Mouse (Mus musculus): ENCODE data around the gene Bspry. TPM values are rescaled to one million over a fixed set of nuclear protein-coding genes. Genes with fewer than 3 reads are reported as not detected.

Gene Bspry
- polyA plus RNA-seq (2015; fragmentation: Nextera tagmentation; extraction: Ambion mirVana), result 0.22 and 0.32 TPM in 2 replicates

DNA sequence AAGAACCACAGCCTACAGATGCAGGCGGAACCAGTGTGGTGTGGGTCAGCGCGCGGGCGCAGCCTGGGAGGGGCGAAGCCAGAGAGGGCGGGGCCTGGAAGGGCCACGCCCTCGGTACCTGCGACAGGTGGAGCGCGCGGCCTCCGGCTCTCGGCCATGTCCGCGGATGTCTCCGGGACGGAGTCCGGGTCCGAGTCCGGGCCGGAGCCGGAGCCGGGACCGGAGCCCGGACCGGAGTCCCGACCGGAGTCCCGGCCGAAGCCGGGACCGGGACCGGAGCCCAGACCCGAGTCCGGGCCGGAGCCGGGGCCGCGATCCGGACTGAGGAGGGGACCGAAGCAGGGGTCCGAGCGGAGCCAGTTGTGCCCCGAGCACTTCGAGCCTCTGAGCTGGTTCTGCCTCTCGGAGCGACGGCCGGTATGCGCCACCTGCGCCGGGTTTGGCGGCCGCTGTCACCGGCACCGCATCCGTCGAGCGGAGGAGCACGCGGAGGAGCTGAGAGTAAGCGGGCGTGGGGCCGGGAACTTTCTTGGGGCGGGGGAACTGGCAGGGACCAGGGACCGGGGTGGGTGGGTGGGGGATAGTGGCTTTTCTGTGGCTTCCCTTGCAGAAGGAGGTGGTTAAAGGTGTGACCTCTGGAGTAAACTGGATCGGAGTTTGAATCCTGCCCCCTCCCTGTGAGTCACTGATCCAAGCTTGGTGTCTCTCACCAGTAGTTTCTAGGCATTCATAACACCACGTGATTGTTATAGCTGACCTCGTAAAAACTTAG is at the start of gene Bspry:
Gene Bspry, plus strand, starts transcription at position 117 of the 772 bp plus-strand sequence.
- Histone ChIP-seq H3K36me3 (replicated peaks) (no peaks in the 10 kb centered on the region), H3K9ac (no peak within 1 kb of the TSS), H3K27ac (replicated peaks) (no peak within 1 kb of the TSS), H3K4me2 (peak within 1 kb of the TSS; percentile 76), H3K4me1 (replicated peaks) (peaks cover 21% of the 10 kb centered on the region), H3K9me3 (replicated peaks) (no peaks in the 10 kb centered on the region), H3K27me3 (peaks cover 65% of the 10 kb centered on the region), H3K4me3 (replicated peaks) (peak within 1 kb of the TSS; percentile 53)
- WGBS (ENCODE audit: insufficient replicate concordance), result 1% methylated on average over 71 of the region's 71 CpGs
- peak; percentile 65; the same call in 1 of the 2 replicates for ATAC-seq (ENCODE audit: insufficient read depth)

GRCm38 (mm10) chr4:62430678-62431077 is 49.2 kb upstream of the Bspry start:
- no peak overlapping the region for H3K9ac ChIP-seq
- H3K36me3 ChIP-seq (replicated peaks), result peaks cover 4% of the 10 kb centered on the region; the same call in 1 of the 2 replicates
- H3K27me3 ChIP-seq, result peaks cover 6% of the 10 kb centered on the region
- peak overlapping the region; percentile 66 for H3K27ac ChIP-seq (replicated peaks)
- no peak overlapping the region for H3K4me2 ChIP-seq
- H3K4me1 ChIP-seq (replicated peaks), result peaks cover 16% of the 10 kb centered on the region
- H3K9me3 ChIP-seq (replicated peaks), result no peaks in the 10 kb centered on the region
- no peak overlapping the region for H3K4me3 ChIP-seq (replicated peaks)
- no peak for ATAC-seq (ENCODE audit: insufficient read depth)

DNA sequence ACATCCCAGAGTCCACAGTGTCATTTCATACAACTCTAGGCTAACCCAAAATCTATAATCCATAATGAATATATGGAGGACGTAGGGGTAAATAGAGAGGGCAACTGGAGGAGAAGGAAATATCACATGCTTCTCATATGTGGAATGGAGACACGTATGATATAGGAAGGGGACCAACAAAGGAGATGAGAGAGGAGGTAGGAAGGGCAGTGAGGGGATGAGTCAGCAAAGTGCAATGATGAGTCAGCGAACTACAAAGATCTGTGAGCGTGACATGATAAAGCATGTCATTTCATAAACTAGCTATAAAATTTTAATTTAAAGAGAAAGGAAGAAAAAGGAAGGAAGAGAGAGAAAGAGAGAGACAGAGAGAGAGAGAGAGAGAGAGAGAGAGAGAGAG is 48.3 kb upstream of the Bspry start:
- Histone ChIP-seq H3K4me2 (peak overlapping the region; percentile 1; the same call in 1 of the 2 replicates), H3K4me3 (replicated peaks) (no peak overlapping the region), H3K9me3 (replicated peaks) (no peaks in the 10 kb centered on the region), H3K9ac (no peak overlapping the region), H3K27me3 (peaks cover 6% of the 10 kb centered on the region), H3K27ac (replicated peaks) (peak overlapping the region; percentile 66), H3K4me1 (replicated peaks) (peaks cover 16% of the 10 kb centered on the region), H3K36me3 (replicated peaks) (no peaks in the 10 kb centered on the region)
- peak; percentile 69 for ATAC-seq (ENCODE audit: insufficient read depth)
- WGBS (ENCODE audit: insufficient replicate concordance), result 36% methylated on average over 4 of the region's 4 CpGs

DNA sequence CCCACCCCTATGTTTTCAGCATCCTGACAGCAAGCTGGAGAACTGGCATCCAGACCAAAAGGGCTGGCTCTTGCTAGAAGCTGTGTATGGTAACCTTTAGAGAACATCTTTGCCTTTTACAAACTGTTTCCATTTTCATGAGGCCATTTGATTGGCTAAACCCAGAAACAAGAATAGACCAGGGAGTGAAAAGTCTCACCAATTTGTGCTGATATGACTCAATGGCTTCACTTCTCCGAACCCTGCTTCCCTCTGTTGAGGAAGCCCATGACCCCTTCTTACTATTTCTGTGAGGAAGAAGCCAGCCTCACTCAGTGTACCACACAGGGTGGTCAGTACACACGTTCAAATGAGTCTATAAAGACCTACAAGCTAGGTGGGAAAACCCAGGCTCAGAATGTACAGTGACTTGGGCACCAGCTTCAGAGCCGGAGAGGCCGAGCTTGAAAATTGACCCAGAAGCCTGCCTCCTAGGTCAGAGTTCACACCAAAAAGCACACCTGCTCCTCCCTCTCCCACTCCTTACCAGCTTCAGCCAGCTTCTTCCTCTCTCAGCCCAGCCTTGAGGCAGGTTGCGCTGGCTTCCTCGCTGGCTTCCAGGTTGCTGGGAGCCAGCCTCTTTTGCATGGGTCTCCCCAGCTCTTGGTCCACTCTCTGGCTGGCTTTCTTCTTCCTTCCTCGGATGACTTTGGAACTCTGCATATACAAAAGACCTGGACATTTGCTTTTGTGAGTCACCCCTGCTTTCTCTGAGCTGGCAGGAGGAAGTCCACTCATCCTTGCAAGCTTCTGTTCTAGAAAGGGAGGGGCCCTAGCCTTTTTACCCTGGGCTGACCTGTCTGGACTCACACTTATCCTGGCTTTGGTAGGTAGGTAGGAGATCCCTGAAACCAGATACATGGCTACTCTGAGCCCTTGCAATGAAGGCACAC is 45.6 kb upstream of the Bspry start:
- no peak for ATAC-seq (ENCODE audit: insufficient read depth)
- no peaks in the 10 kb centered on the region for H3K36me3 ChIP-seq (replicated peaks)
- peaks cover 16% of the 10 kb centered on the region for H3K4me1 ChIP-seq (replicated peaks)
- H3K27me3 ChIP-seq, result peaks cover 3% of the 10 kb centered on the region
- WGBS (ENCODE audit: insufficient replicate concordance), result 57% methylated on average over 7 of the region's 7 CpGs
- no peak overlapping the region for H3K9ac ChIP-seq
- H3K4me3 ChIP-seq (replicated peaks), result no peak overlapping the region
- H3K27ac ChIP-seq (replicated peaks), result no peak overlapping the region
- H3K4me2 ChIP-seq, result no peak overlapping the region
- no peaks in the 10 kb centered on the region for H3K9me3 ChIP-seq (replicated peaks)

DNA sequence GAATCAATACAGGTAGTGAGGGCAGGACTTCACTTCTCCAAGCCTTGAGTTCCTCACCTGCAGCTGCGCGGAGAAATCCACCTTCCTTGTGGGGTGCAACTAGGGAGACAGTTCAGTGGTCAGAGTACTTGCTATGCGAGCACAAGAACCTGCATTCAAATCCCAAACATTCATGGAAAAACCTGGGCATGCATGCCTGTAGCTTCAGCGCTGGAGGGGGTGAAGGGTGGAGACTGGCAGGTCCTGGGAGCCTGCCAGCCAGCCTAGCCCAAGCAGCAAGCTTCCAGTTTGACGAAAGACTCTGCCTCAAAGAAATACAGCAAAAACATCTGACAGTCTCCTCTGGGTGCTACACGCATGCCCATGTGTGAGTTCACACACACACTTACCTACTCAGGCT is 44.8 kb upstream of the Bspry start, which contains the start of gene Rnf183:
Gene Rnf183, minus strand, starts transcription at position 172 of the 400 bp plus-strand sequence.
- no peak within 1 kb of the TSS for H3K4me2 ChIP-seq
- H3K27me3 ChIP-seq, result no peaks in the 10 kb centered on the region
- no peak for ATAC-seq (ENCODE audit: insufficient read depth)
- H3K36me3 ChIP-seq (replicated peaks), result no peaks in the 10 kb centered on the region
- H3K4me1 ChIP-seq (replicated peaks), result peaks cover 16% of the 10 kb centered on the region
- no peak within 1 kb of the TSS for H3K4me3 ChIP-seq (replicated peaks)
- H3K9me3 ChIP-seq (replicated peaks), result no peaks in the 10 kb centered on the region
- H3K9ac ChIP-seq, result no peak within 1 kb of the TSS
- 75% methylated on average over 6 of the region's 6 CpGs for WGBS (ENCODE audit: insufficient replicate concordance)
- no peak within 1 kb of the TSS for H3K27ac ChIP-seq (replicated peaks)

DNA sequence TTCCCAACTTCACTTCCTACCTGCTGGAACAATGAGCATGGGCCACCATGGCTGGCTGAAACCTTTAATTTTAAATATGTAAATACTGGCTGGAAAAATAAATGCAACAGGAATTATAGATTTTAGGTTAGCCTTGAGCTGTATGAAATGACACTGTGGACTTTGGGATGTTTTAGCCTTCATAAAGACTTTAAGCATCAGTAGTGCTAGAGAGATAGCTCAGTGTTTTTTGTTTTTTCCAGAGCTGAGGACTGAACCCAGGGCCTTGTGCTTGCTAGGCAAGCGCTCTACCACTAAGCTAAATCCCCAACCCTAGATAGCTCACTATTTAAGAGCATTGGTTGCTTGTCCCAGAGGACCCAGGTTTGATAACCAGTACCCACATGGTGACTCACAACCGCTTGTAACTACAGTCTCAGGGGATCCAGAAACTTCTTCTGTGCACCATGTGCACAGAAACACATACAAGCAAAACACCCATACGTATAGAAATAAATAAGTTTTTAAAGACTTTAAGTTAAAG is 42.5 kb upstream of the Bspry start:
- no peak for ATAC-seq (ENCODE audit: insufficient read depth)
- Histone ChIP-seq H3K27ac (replicated peaks) (no peak overlapping the region), H3K27me3 (no peaks in the 10 kb centered on the region), H3K9me3 (replicated peaks) (no peaks in the 10 kb centered on the region), H3K9ac (no peak overlapping the region), H3K4me2 (no peak overlapping the region), H3K36me3 (replicated peaks) (no peaks in the 10 kb centered on the region), H3K4me3 (replicated peaks) (no peak overlapping the region), H3K4me1 (replicated peaks) (no peaks in the 10 kb centered on the region)
- WGBS (ENCODE audit: insufficient replicate concordance), result 66% methylated on average over 3 of the region's 3 CpGs

- no peaks in the 10 kb centered on the region for H3K27me3 ChIP-seq
- no peak overlapping the region for H3K4me2 ChIP-seq
- no peak for ATAC-seq (ENCODE audit: insufficient read depth)
- H3K9me3 ChIP-seq (replicated peaks), result no peaks in the 10 kb centered on the region
- H3K4me3 ChIP-seq (replicated peaks), result no peak overlapping the region
- H3K4me1 ChIP-seq (replicated peaks), result no peaks in the 10 kb centered on the region
- no peak overlapping the region for H3K9ac ChIP-seq
- H3K27ac ChIP-seq (replicated peaks), result no peak overlapping the region
- no peaks in the 10 kb centered on the region for H3K36me3 ChIP-seq (replicated peaks)
- 67% methylated on average over 7 of the region's 7 CpGs for whole genome bisulfite sequencing (ENCODE audit: insufficient replicate concordance)
Measured at GRCm38 (mm10) chr4:62437871-62438270, 42.0 kb upstream of the Bspry start.

GRCm38 (mm10) chr4:62439793-62440192 is 40.1 kb upstream of the Bspry start:
- H3K36me3 ChIP-seq (replicated peaks), result no peaks in the 10 kb centered on the region
- 26% methylated on average over 4 of the region's 4 CpGs for WGBS (ENCODE audit: insufficient replicate concordance)
- no peak for ATAC-seq (ENCODE audit: insufficient read depth)

GRCm38 (mm10) chr4:62440544-62440943 is 39.3 kb upstream of the Bspry start:
- H3K4me1 ChIP-seq (replicated peaks), result no peaks in the 10 kb centered on the region
- ATAC-seq (ENCODE audit: insufficient read depth), result no peak
- no peak overlapping the region for H3K4me2 ChIP-seq
- H3K9me3 ChIP-seq (replicated peaks), result no peaks in the 10 kb centered on the region
- H3K27me3 ChIP-seq, result no peaks in the 10 kb centered on the region
- H3K9ac ChIP-seq, result no peak overlapping the region
- H3K27ac ChIP-seq (replicated peaks), result no peak overlapping the region
- H3K4me3 ChIP-seq (replicated peaks), result no peak overlapping the region
- WGBS (ENCODE audit: insufficient replicate concordance), result 51% methylated on average over 4 of the region's 4 CpGs
- no peaks in the 10 kb centered on the region for H3K36me3 ChIP-seq (replicated peaks)

More at GRCm38 (mm10) chr4:62439793-62440192, 40.1 kb upstream of the Bspry start:
- Histone ChIP-seq H3K9ac (no peak overlapping the region), H3K27ac (replicated peaks) (no peak overlapping the region), H3K4me2 (no peak overlapping the region), H3K4me1 (replicated peaks) (no peaks in the 10 kb centered on the region), H3K9me3 (replicated peaks) (no peaks in the 10 kb centered on the region), H3K27me3 (no peaks in the 10 kb centered on the region), H3K4me3 (replicated peaks) (no peak overlapping the region)

DNA sequence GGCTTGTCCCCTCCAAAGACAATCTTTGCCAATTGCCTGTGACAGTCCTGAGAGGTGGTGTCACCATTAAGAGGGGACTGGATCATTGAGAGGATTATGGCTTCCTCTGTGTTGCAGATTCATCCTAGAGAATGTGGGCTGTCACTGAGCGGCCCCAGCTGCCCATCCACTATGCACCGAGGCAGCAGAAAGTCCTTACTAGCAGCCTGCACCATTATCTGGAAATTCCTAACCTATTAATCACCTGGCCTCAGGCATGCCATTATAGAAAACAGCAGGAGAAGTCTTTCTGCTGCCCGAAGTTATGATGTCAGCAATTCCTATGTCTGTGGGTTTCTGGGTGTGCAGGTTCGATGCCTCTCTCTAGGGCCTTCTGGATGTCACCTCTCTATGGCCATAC is 38.9 kb upstream of the Bspry start:
- Histone ChIP-seq H3K27me3 (no peaks in the 10 kb centered on the region), H3K36me3 (replicated peaks) (no peaks in the 10 kb centered on the region), H3K4me2 (no peak overlapping the region), H3K27ac (replicated peaks) (no peak overlapping the region), H3K9me3 (replicated peaks) (no peaks in the 10 kb centered on the region), H3K4me3 (replicated peaks) (no peak overlapping the region), H3K9ac (no peak overlapping the region), H3K4me1 (replicated peaks) (no peaks in the 10 kb centered on the region)
- 56% methylated on average over 4 of the region's 4 CpGs for WGBS (ENCODE audit: insufficient replicate concordance)
- ATAC-seq (ENCODE audit: insufficient read depth), result no peak

- H3K27ac ChIP-seq (replicated peaks), result no peak overlapping the region
- no peak for ATAC-seq (ENCODE audit: insufficient read depth)
- H3K4me1 ChIP-seq (replicated peaks), result no peaks in the 10 kb centered on the region
- H3K4me3 ChIP-seq (replicated peaks), result no peak overlapping the region
- 42% methylated on average over 5 of the region's 5 CpGs for WGBS (ENCODE audit: insufficient replicate concordance)
- no peak overlapping the region for H3K4me2 ChIP-seq
- H3K27me3 ChIP-seq, result no peaks in the 10 kb centered on the region
- H3K9me3 ChIP-seq (replicated peaks), result no peaks in the 10 kb centered on the region
- H3K36me3 ChIP-seq (replicated peaks), result no peaks in the 10 kb centered on the region
- no peak overlapping the region for H3K9ac ChIP-seq
Measured at GRCm38 (mm10) chr4:62454995-62455394, 24.9 kb upstream of the Bspry start.
